Mouse (Mus musculus) right cerebral cortex, adult 2 months (tissue): ENCODE measurements around the gene Tspan15.
A peak's percentile ranks its signal among the peaks of the same experiment; 100 is the strongest.

ENCODE experiments used
- DNase-seq, 2 experiments: peaks; one replicate each; pipeline ENCODE4 v3.0.0; 2021 to 2022; ENCODE audit warnings: low spot score in 2 of 2

Tspan15 gene

GRCm38 (mm10) chr10:62230708-62231394 lies at the start of gene Tspan15:
Gene Tspan15 (minus strand): TSS chr10:62231251.
- peak; percentile 78 to 85 for DNase-seq

GRCm38 (mm10) chr10:62279671-62280070 lies 48.6 kb upstream of the Tspan15 start:
- no peak for DNase-seq

GRCm38 (mm10) chr10:62279066-62279465 lies 48.0 kb upstream of the Tspan15 start:
- no peak for DNase-seq

GRCm38 (mm10) chr10:62277499-62278293 lies 46.6 kb upstream of the Tspan15 start:
- DNase-seq = no peak

- peak; percentile 88 to 91 for DNase-seq
Observed at GRCm38 (mm10) chr10:62275235-62275634, 44.2 kb upstream of the Tspan15 start.

GRCm38 (mm10) chr10:62269278-62269677 lies 38.2 kb upstream of the Tspan15 start:
- DNase-seq = no peak

DNA sequence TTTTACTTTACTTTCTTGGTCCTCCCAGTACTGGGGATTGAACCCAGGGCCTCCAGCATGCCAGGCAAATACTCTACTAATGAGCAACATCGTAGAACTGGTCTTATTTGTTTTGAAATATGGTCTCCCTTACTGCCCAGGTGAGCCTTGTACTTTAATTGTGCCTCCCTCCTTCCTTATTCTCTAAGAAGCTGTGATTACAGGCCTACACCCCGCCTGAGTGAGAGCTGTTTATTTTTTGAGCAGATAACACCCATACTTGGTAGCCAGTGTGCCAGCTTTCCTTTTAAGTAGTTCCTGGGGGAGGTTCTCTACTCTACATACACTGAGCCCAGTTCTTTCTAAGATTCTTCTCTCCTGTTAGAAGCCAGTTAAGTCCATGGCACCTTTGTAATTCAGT lies 33.2 kb upstream of the Tspan15 start:
- no peak for DNase-seq

DNA sequence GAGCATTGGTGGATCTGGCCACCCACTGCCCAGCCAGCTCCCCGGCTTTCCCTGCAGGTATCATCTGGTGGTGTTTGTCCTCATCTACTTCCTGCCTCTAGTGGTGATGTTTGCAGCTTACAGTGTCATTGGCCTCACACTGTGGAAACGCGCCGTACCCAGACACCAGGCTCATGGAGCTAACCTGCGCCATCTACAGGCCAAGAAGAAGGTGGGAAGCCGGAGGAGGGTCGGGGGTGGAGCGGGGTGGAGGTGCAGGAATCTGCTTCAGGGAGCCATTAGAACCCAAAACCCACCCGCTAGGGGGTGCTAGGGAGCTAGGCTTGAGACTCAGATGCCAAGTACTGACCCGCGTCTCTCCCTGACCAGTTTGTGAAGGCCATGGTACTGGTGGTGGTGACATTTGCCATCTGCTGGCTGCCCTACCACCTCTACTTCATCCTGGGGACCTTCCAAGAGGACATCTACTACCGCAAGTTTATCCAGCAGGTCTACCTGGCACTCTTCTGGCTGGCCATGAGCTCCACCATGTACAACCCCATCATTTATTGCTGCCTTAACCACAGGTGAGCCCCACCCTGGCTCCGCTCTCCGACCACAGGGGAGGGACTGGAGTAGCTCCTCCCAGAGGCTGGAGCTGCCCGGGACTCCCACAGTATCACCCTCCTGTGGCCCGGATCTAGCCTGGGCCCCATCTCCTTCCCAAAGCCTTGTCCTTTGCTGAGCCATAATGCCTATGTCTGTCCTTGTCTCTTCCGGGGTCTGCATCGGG lies 30.2 kb upstream of the Tspan15 start:
- peak; percentile 48 to 56 for DNase-seq

DNA sequence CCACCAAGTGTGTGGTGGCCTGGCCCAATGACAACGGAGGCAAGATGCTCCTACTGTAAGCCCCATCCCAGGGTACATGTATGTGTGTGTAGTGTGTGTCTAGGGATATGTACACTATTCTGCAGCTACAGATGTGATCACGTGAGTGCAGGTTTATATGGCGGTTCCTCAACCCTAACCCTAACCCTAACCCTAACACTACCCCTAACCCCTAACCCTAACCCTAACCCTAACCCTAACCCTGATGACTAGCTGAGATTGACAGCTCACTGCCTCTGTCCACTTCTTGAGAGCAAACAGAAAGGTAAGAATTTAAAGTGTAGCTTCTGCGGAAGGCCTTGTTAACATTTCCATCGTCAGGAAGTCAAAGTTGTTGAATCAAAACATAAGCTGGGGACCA lies 27.2 kb upstream of the Tspan15 start:
- no peak for DNase-seq

GRCm38 (mm10) chr10:62252496-62253235 lies 21.6 kb upstream of the Tspan15 start:
- DNase-seq = no peak

GRCm38 (mm10) chr10:62252000-62252488 lies 21.0 kb upstream of the Tspan15 start, which contains the start of gene Tacr2:
Gene Tacr2 (plus strand): TSS chr10:62252438.
- DNase-seq = no peak

GRCm38 (mm10) chr10:62247815-62248214 lies 16.8 kb upstream of the Tspan15 start:
- no peak for DNase-seq

GRCm38 (mm10) chr10:62247156-62247555 lies 16.1 kb upstream of the Tspan15 start:
- DNase-seq = no peak

DNA sequence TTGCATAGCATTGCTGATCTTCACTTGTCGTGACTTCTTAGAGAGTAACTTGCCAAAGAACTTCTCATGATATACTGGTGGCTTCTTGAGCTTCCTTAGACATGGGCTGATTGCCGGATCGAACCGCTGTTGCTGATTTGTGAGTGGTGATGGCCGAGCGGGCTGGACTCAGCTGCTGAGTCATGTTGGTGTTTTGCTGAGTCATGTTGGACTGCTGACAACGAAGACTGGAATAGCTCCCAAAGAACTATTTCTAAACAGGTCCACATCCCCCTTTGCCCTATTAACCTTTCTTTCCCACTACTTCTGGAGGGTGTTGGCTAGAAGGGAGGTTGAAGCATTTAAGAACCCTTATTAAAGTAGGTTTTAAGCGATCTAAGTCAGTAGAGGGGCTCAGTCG lies 13.0 kb upstream of the Tspan15 start:
- no peak for DNase-seq

GRCm38 (mm10) chr10:62242896-62243295 lies 11.8 kb upstream of the Tspan15 start:
- peak; percentile 43 to 71 for DNase-seq

DNA sequence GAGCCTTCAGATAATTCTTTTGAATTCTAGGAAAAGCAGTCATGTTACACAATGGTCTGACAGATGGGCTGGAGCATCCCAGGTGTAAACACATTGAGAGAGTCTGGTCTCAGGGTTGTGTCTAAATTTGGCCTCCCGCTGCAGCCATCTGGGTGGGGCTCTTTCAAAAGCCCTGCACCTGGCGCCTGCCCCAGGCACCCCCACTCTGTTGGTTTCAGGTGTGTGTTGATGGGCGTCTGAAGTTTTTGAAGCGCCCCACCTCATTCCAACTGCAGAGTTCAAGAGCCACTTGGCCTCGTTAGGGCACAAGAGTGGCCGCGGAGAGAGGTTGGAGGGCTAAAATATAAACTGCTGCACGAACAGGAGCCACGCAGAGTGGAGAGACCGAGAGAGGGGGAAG lies 11.3 kb upstream of the Tspan15 start:
- DNase-seq = peak in 1 of 2 experiments; percentile 25

DNA sequence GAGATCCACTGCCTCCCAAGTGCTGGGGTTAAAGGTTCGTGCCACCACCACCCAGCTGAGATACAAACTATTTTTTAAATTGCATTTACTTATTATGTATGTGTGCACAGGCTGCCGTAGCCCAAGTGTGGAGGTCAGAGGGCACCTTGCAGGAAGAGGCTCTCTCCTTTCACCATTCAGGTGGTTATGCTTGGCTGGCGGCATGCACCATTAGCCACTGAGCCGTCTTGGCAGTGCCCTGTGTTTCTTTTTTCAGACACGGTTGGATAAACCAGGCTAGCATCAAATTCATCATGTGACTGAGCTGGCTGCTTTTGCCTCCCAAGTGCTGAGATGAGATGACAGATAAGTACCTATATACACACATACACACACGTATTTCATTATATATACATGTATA lies 8.2 kb upstream of the Tspan15 start:
- DNase-seq = no peak

GRCm38 (mm10) chr10:62238688-62239087 lies 7.6 kb upstream of the Tspan15 start:
- no peak for DNase-seq

- no peak for DNase-seq
Observed at GRCm38 (mm10) chr10:62237205-62237604, 6.2 kb upstream of the Tspan15 start.

- no peak for DNase-seq
Observed at GRCm38 (mm10) chr10:62236165-62236564, 5.1 kb upstream of the Tspan15 start.

DNA sequence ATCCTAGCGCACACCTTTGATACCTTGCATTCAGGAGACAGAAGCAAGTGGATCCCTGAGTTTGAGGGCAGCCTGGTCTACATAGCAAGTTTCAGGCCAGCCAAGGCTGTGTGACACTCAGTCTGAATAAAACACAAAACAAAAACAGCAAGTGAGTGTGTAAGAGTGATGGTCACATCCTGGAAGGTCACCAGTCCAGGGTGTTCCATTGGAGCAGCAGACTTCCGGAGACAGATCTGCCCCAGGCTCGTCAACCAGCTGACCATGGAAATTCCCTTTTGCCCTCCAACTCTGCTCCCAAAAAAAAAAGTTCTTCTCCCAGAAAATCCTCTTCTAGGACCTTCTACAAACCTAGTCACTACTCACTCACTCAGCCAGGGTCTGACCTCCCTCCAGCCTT lies 760 bp upstream of the Tspan15 start:
- DNase-seq = no peak

DNA sequence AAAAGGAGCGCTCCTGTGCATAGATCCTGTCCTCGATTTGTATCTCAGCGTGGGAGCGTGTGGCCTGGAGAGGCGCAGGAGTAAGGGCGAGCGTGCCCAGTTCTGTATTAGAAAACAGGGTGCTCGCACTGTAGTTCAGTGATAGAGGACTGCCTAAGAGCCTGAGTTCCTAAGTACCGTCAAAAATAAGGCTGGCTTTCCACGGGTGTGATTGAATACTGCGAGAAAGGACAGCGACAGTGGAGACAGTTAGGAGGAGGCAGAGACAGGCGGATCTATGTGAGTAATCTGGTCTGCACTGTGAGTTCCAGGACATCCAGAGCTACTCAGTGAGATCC lies 313 bp upstream of the Tspan15 start:
- no peak for DNase-seq
